Mouse (Mus musculus) regulatory T cell (primary cell): Measurements from ENCODE around the gene Drc1.

Experiments used
- in situ Hi-C: fragments of 300-600 bp; cut with MboI, MseI; formaldehyde crosslinking; loops from one replicate; pipeline ENCODE4 v1.15.1; 2025; ENCODE audit warnings: high pct_unique_total_duplicates

Gene Drc1

GRCm38 (mm10) chr5:30285944-30286799 lies 5.0 kb downstream of the Drc1 start:
- in situ Hi-C loops, result loop anchor here (5.0 to 10.0 kb wide), 4 partner anchors 56 to 359 kb away; partner anchors contain the start of gene Slc35f6

- in situ Hi-C loops, result loop anchor here (5.0 to 10.0 kb wide), 4 partner anchors 55 to 358 kb away; partner anchors contain the start of gene Slc35f6
Observed at GRCm38 (mm10) chr5:30287106-30287882, 6.1 kb downstream of the Drc1 start.

DNA sequence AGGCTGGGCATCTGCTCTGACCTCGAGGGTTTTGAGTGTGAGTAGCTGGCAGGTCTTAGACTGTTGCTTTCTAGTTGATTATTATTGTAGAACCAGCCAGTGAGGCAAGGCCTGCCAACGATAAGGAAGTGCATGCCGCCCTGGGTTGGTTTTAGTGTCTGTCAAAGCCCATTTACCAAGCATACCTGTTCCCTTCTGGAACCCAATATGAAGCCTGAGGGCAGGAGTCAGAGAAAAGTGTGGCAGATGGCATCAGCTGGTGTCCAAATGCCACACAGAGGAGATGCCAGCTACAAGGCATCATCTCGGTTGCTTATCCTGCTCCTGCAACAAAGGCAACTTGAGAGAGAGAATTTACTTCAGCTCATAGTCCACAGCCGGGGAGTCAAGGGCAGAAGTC lies 59.6 kb downstream of the Drc1 start:
- in situ Hi-C loops, result loop anchor here (5.0 to 10.0 kb wide), 4 partner anchors 54 to 296 kb away; no protein-coding TSS in a partner anchor

- in situ Hi-C loops, result loop anchor here (5.0 to 10.0 kb wide), 4 partner anchors 54 to 297 kb away; no protein-coding TSS in a partner anchor
Observed at GRCm38 (mm10) chr5:30341601-30342365, 60.6 kb downstream of the Drc1 start.

DNA sequence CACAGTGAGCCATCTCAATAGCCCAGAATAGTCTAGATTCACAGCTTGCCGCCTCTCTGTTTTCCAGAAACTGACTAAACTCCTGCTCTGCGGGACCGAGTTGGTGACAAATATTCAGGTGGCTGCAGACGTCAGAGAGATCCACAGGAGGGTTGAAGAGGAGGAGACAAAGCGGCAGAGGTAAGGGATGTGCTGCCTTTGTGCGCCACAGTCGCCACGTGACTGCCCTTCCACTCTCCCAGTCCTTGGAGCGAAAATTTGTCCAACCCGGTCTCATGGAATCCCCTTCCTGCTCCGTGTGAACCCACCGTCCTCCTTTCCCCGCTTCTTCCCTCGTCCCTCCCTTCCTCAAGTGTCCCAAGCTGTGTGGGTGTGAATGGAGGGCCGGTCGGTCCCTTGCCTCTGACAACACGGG lies 61.4 kb downstream of the Drc1 start:
- in situ Hi-C loops, result loop anchor here (5.0 to 10.0 kb wide), 4 partner anchors 55 to 298 kb away; no protein-coding TSS in a partner anchor

DNA sequence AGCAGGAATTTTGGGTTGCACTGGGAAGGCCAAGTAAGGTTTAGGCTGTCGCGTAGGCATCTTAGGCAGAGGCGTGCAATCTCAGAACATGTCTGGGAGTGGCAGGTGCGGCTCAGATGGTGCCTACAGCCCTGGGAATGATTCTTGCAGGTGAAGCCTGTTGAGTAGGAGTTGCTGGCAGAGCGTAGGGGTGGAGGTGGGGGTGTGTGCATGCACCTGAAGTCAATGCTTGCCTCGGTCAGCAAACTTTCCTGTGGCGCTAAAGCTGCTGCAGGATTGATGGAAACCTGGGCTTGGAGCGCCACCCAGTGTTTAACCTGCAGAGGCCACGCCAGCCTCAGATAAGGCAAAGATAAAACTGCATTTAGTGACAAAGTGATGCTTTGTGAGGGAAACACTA lies 61.9 kb downstream of the Drc1 start:
- in situ Hi-C loops, result loop anchor here (5.0 to 10.0 kb wide), 4 partner anchors 56 to 298 kb away; no protein-coding TSS in a partner anchor

- in situ Hi-C loops, result loop anchor here (5.0 to 10.0 kb wide), 4 partner anchors 57 to 299 kb away; no protein-coding TSS in a partner anchor
Observed at GRCm38 (mm10) chr5:30343886-30344285, 62.7 kb downstream of the Drc1 start.

DNA sequence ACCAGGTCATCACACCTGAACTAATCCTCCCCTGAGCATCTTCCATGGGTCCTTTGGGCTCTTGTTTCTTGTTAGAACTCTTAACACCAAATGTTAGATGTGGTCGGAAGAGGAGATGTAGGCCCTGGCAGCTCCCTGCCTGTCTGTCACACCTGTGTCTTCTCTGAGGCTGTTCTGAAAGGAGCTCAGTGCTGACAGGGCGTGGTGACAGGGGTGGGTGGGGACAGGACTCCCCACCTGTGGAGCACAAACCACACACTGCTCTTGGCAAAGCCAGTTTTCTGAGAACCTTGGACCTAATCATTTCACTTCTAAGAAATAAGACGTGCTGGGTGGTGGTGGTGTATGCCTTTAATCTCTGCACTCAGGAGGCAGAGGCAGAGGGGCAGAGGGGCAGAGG lies 72.4 kb downstream of the Drc1 start:
- in situ Hi-C loops, result no loop called here

DNA sequence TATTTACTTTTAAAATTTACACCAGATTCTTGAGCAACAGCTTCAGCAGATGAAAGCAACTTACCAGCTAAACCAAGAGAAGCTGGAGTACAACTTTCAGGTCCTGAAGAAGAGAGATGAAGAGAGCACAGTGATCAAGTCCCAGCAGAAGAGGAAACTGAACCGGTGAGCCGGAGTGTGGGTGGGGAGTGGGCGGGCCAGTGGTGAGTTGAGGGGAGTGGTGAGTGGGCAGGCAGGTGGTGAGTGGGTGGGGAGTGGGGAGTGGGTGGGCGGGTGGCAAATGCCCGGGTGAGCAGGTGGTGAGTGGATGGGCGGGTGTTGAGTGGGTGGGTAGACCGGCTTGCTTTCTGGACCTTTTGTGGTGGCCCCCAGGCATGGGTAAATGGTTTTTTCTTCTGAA lies 73.9 kb downstream of the Drc1 start:
- in situ Hi-C loops, result no loop called here

DNA sequence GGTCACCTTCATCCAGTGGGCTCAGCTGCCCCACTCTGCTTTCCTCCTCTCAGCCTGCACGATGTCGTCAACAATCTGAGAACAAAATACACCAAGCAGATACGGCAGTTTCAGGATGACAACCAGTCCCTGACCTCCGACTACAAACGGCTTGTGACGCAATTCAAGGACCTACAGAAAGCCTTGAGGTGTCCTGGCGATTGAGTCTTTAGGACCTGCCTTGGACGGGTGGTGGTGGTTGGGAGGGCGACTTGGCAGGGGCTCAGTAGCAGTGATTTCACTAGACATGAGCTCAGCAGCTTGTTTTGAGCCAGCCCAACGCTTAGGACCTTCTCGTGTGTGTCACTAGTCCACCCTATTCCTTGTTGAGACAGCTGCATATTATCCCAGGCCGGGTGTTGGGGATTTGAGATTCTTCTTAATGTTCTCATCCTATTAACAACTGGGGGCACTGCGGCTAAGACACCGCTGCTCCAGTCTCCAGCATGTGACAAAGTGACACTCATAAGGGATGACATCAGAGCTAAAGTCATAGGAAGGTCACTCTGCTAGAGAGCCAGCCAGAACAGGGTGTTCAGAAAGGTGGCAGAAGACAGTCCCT lies 74.5 kb downstream of the Drc1 start:
- in situ Hi-C loops, result no loop called here

DNA sequence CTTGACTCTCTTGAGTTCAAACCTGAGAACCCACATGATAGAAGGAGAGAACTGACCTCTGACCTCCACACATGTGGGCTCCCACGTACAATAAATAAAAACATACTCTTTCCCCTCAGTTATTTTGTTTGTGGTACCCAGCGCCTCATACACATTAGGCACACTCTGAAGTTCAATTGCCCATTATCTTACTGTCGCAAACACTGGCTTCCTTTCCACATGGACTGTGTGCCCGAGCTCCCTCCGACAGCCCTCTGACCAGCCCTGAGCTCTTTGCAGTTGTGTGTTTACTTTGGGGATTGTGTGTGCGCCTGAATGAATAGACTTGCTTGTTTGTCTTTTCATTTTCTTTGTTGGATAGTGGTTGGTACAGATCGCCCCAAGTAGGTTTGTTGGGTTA lies 75.5 kb downstream of the Drc1 start:
- in situ Hi-C loops, result no loop called here

DNA sequence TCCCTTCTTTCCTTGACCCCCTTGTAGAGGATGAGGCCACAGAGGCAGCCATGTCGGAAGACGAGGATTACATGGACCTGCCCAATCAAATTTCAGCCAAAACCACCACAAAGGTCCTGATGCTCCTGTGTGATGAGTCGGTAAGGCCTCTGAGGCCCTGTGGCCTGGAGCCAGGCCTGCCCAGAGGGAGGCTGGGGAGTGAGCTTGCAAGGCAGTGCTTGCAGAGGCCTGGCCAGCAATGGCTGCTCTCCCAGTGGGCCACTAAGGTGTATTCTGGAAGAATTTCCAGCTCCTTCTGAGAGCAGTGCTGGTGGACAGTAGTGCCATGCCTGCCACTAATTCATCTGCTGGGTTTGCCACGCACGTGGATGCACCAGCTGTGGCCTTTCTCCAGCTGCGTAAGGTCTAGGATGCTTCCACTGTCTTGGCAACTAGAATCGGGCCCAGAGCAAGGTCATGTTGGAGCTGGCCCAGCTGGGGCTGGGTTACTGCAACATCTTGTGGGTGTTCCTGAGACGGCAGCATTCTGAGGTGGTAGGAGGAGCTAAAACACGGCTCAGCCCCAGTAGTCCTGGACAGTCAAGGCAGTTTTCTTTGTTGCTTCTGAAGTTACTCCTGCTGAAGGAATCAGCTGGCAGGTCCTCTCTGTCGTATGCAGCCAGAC lies 77.4 kb downstream of the Drc1 start:
- in situ Hi-C loops, result no loop called here

GRCm38 (mm10) chr5:30367405-30367804 lies 86.2 kb downstream of the Drc1 start:
- in situ Hi-C loops, result no loop called here

DNA sequence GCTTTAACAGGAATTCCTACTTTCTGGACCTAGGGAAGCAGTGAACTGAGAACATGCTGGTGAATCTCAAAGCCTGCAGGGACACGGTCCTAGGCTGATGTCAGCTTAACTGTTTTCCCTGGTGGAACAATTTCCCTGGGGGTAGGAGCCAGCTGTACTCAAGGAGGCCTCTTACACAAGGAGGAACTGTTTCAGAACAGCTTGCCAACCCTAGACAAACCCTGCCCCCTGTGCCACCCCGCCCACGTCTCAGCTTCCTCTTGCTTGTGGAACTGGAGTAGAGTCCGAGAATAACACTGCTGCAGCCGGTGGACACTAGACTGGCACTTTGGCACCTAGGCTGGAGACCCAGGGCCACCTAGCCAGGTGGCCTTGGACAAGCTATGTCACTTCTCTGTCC lies 88.2 kb downstream of the Drc1 start:
- in situ Hi-C loops, result no loop called here

DNA sequence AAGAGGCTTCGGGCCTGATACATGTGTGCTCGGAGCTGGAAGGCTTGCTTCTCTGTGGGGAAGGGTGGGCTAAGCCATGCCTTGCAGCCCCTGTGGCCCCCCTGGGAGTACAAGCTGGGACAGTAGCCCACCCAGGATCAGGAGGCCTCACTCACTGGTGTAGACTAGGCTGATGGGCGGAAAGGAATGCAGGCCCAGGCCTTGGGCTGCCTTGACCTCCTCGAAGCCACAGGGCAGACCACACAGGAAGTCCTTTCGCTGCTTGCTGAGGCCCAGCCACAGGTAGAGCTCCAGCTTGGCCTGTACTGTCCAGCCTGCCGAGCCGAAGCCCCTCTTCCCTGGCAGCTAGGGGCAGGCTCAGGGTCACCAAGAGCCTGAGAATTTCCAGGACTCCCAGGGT lies 101.7 kb downstream of the Drc1 start:
- in situ Hi-C loops, result no loop called here

DNA sequence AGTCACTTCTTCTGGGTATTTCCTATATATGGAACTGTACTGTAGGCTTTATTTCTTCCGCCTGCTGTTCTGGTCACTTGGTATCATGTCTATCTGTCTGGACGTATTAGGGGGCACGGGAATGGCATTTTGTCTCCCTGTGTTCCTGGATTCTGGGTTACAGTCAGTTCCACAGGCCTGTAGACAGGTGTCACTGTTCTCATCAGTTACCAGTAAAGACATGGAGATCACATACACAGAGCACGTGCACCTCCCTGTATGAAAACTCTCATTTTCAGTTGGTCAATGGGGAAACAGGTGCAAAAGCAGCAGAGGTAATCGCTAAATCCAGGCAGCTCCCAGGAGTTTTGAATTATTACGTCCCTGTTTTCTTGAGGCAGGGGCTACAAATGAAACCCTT lies 106.5 kb downstream of the Drc1 start:
- in situ Hi-C loops, result no loop called here

- in situ Hi-C loops, result no loop called here
Observed at GRCm38 (mm10) chr5:30389836-30390235, 108.6 kb downstream of the Drc1 start.

DNA sequence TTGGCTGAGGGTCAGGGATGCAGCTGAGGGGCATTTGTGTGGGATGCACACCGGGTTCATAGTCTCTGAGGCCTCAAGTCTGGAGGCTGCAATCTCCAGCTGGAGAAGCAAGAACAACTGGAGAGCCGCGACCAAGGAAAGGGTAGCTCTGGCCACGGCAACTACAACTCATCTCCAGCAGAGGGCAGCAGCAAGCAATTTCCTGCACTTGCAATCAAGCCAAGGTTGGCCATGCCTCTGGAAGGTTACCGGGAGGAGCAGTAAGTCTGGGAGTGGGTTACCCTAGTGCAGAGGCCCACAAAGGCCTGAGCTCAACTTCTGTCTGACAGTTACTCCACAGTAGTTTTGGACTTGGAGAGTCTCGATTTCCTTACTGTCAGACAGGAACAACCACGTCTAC lies 110.3 kb downstream of the Drc1 start:
- in situ Hi-C loops, result no loop called here

- in situ Hi-C loops, result no loop called here
Observed at GRCm38 (mm10) chr5:30400521-30400920, 119.3 kb downstream of the Drc1 start.

DNA sequence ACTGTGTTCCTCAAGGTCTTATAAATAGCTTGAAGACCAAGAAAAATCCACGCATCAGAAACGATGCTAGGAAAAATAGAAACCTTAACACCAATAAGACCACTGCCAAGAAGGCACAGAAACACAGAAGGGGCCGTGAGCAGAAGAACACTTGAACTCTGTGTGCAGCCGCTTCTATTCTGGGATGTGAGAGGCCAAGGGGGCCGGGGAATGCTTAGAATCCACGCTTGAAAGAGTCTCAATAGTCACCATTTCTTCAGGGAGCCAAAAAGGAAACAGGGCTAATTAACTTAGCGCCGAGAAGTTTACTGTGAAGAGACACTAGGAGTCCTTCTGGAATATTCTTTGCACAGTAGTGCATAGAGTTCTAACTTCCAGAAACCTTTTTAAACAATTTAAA lies 120.0 kb downstream of the Drc1 start:
- in situ Hi-C loops, result no loop called here

DNA sequence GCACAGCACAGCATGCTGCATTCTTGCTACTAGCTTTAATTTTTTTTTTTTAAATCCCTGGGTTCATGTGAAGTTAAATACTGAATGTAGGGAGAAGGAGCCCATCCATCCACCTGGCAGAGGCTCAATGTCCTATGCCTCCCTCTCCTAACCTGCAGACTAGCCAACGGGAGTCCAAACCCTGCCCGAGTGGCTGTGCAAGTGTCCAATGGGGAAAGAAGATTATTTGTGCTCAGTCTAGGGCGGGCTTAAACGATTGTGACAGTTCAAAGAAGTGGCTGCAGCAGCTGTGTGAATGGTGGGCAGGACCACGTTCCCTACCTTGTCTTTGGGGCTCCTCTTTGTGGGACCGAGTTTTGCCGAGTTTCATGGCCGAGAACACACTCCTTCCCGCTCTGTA lies 125.7 kb downstream of the Drc1 start:
- in situ Hi-C loops, result no loop called here
